Mouse (Mus musculus): ENCODE data around the gene Utp3.

DNA sequence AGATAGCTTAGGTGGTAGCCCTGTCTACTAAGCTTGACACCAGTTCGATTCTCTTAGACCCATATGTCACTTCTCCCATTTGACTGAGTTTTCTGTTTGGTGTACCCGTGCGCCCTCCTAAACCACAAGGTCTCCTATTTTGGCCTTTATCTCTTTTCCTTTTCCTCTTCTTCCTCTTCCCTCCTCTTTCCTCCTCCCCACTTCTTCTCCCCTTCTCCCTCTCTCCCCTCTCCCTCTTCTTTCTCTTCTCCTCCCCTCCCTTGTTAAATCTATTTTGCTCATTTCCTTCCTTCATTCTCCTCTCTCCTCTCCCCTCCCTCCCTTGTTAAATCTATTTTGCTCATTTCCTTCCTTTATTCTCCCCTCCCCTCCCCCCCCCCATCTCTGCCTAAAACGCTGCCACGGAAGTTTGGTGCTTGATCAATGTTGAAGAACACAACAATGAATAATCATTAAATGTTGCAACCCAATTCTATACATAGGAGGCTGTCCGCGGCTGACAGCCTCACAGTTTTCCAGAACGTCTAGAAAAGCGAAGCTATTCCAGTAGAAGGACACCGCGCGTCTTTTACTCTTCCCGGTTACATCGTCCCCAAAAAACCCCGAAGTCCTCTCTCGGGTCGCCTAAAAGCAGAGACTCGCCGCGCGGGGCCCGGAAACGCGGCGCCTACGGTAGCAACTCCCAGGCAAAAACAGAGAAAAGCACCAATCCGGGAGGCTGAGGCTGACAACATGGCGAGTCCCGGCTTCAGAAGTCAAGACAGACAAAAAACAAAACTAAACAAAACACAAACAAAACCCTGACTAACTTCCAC lies 784 bp upstream of the Utp3 start:
- TF ChIP-seq CTCF (IDR thresholded peaks at IDR 0.05; ENCODE audit: insufficient read depth, low read length) (no peak), POLR2A (IDR thresholded peaks at IDR 0.05; ENCODE audit: borderline replicate concordance, extremely low read depth, low read depth, low read length) (no peak)
